Mouse (Mus musculus): ENCODE data around the gene Aldh3b3. TPM values are rescaled to one million over a fixed set of nuclear protein-coding genes. Genes with fewer than 3 reads are reported as not detected.
"Not testable (repeated sequence)": the region's sequence is repeated elsewhere in the genome, so short reads cannot be mapped to it uniquely, and the experiment has no call there.

Aldh3b3 gene
- polyA plus RNA-seq, 1 experiment from 2014 or later: not detected

GRCm38 (mm10) chr19:3942986-3943735 lies 15.3 kb upstream of the Aldh3b3 start:
- Histone ChIP-seq H3K4me2 (peak overlapping the region; percentile 26; the same call in 1 of the 2 replicates), H3K9ac (replicated peaks) (no peak overlapping the region), H3K4me3 (replicated peaks) (no peak overlapping the region), H3K27me3 (replicated peaks) (peaks cover 11% of the 10 kb centered on the region; the same call in 1 of the 2 replicates), H3K27ac (replicated peaks) (no peak overlapping the region), H3K4me1 (no peaks in the 10 kb centered on the region), H3K9me3 (replicated peaks) (no peaks in the 10 kb centered on the region), H3K36me3 (no peaks in the 10 kb centered on the region)
- WGBS: 23% methylated on average over 27 of the region's 27 CpGs
- no peak for ATAC-seq (ENCODE audit: low FRiP score)

- Histone ChIP-seq H3K4me3 (replicated peaks) (no peak overlapping the region), H3K9ac (replicated peaks) (no peak overlapping the region), H3K27ac (replicated peaks) (no peak overlapping the region), H3K4me1 (no peaks in the 10 kb centered on the region), H3K4me2 (no peak overlapping the region), H3K36me3 (no peaks in the 10 kb centered on the region), H3K27me3 (replicated peaks) (peaks cover 11% of the 10 kb centered on the region; the same call in 1 of the 2 replicates), H3K9me3 (replicated peaks) (no peaks in the 10 kb centered on the region)
- no peak for ATAC-seq (ENCODE audit: low FRiP score)
- 39% methylated on average over 10 of the region's 10 CpGs for WGBS
Observed at GRCm38 (mm10) chr19:3945872-3946564, 12.4 kb upstream of the Aldh3b3 start.

- Histone ChIP-seq H3K4me1 (no peaks in the 10 kb centered on the region), H3K27ac (replicated peaks) (no peak overlapping the region), H3K9ac (replicated peaks) (no peak overlapping the region), H3K9me3 (replicated peaks) (no peaks in the 10 kb centered on the region), H3K4me2 (no peak overlapping the region), H3K27me3 (replicated peaks) (peaks cover 11% of the 10 kb centered on the region; the same call in 1 of the 2 replicates), H3K36me3 (no peaks in the 10 kb centered on the region), H3K4me3 (replicated peaks) (no peak overlapping the region)
- peak; percentile 63 for ATAC-seq (ENCODE audit: low FRiP score)
- WGBS: 19% methylated on average over 2 of the region's 2 CpGs
Observed at GRCm38 (mm10) chr19:3946715-3947114, 11.7 kb upstream of the Aldh3b3 start.

GRCm38 (mm10) chr19:3947813-3948212 lies 10.6 kb upstream of the Aldh3b3 start:
- WGBS: 84% methylated on average over 3 of the region's 3 CpGs
- no peaks in the 10 kb centered on the region for H3K4me1 ChIP-seq
- no peaks in the 10 kb centered on the region for H3K9me3 ChIP-seq (replicated peaks)
- H3K4me2 ChIP-seq: no peak overlapping the region
- no peaks in the 10 kb centered on the region for H3K36me3 ChIP-seq
- no peak overlapping the region for H3K4me3 ChIP-seq (replicated peaks)
- no peak overlapping the region for H3K9ac ChIP-seq (replicated peaks)
- ATAC-seq (ENCODE audit: low FRiP score): no peak
- no peak overlapping the region for H3K27ac ChIP-seq (replicated peaks)
- peaks cover 11% of the 10 kb centered on the region; the same call in 1 of the 2 replicates for H3K27me3 ChIP-seq (replicated peaks)

GRCm38 (mm10) chr19:3948546-3948945 lies 9.9 kb upstream of the Aldh3b3 start:
- 69% methylated on average over 14 of the region's 14 CpGs for WGBS
- H3K27me3 ChIP-seq (replicated peaks): peaks cover 7% of the 10 kb centered on the region; the same call in 1 of the 2 replicates
- H3K27ac ChIP-seq (replicated peaks): no peak overlapping the region
- no peak for ATAC-seq (ENCODE audit: low FRiP score)
- no peak overlapping the region for H3K4me2 ChIP-seq
- no peaks in the 10 kb centered on the region for H3K9me3 ChIP-seq (replicated peaks)
- no peaks in the 10 kb centered on the region for H3K4me1 ChIP-seq
- no peaks in the 10 kb centered on the region for H3K36me3 ChIP-seq
- no peak overlapping the region for H3K4me3 ChIP-seq (replicated peaks)
- H3K9ac ChIP-seq (replicated peaks): no peak overlapping the region

GRCm38 (mm10) chr19:3950331-3950730 lies 8.1 kb upstream of the Aldh3b3 start:
- Histone ChIP-seq H3K36me3 (no peaks in the 10 kb centered on the region), H3K4me3 (replicated peaks) (no peak overlapping the region), H3K9me3 (replicated peaks) (no peaks in the 10 kb centered on the region), H3K9ac (replicated peaks) (no peak overlapping the region), H3K4me1 (no peaks in the 10 kb centered on the region), H3K27ac (replicated peaks) (no peak overlapping the region), H3K4me2 (no peak overlapping the region), H3K27me3 (replicated peaks) (no peaks in the 10 kb centered on the region)
- 81% methylated on average over 3 of the region's 3 CpGs for WGBS
- no peak for ATAC-seq (ENCODE audit: low FRiP score)

GRCm38 (mm10) chr19:3951461-3951860 lies 7.0 kb upstream of the Aldh3b3 start:
- Histone ChIP-seq H3K9me3 (replicated peaks) (no peaks in the 10 kb centered on the region), H3K9ac (replicated peaks) (no peak overlapping the region), H3K27ac (replicated peaks) (no peak overlapping the region), H3K4me3 (replicated peaks) (no peak overlapping the region), H3K27me3 (replicated peaks) (no peaks in the 10 kb centered on the region), H3K36me3 (no peaks in the 10 kb centered on the region), H3K4me1 (no peaks in the 10 kb centered on the region), H3K4me2 (no peak overlapping the region)
- ATAC-seq (ENCODE audit: low FRiP score): no peak

GRCm38 (mm10) chr19:3952099-3952498 lies 6.3 kb upstream of the Aldh3b3 start:
- H3K27me3 ChIP-seq (replicated peaks): no peaks in the 10 kb centered on the region
- ATAC-seq (ENCODE audit: low FRiP score): no peak
- no peaks in the 10 kb centered on the region for H3K36me3 ChIP-seq
- H3K4me1 ChIP-seq: no peaks in the 10 kb centered on the region
- WGBS: 60% methylated on average over 1 of the region's 1 CpGs
- H3K9me3 ChIP-seq (replicated peaks): no peaks in the 10 kb centered on the region
- H3K4me3 ChIP-seq (replicated peaks): no peak overlapping the region
- no peak overlapping the region for H3K27ac ChIP-seq (replicated peaks)
- H3K4me2 ChIP-seq: no peak overlapping the region
- no peak overlapping the region for H3K9ac ChIP-seq (replicated peaks)

GRCm38 (mm10) chr19:3955033-3955432 lies 3.4 kb upstream of the Aldh3b3 start:
- 89% methylated on average over 3 of the region's 3 CpGs for WGBS
- Histone ChIP-seq H3K27ac (replicated peaks) (no peak overlapping the region), H3K27me3 (replicated peaks) (no peaks in the 10 kb centered on the region), H3K9me3 (replicated peaks) (no peaks in the 10 kb centered on the region), H3K4me1 (no peaks in the 10 kb centered on the region), H3K9ac (replicated peaks) (no peak overlapping the region), H3K4me2 (no peak overlapping the region), H3K36me3 (no peaks in the 10 kb centered on the region), H3K4me3 (replicated peaks) (no peak overlapping the region)
- ATAC-seq (ENCODE audit: low FRiP score): no peak

GRCm38 (mm10) chr19:3955804-3956203 lies 2.6 kb upstream of the Aldh3b3 start:
- Histone ChIP-seq H3K4me2 (no peak overlapping the region), H3K9ac (replicated peaks) (no peak overlapping the region), H3K27me3 (replicated peaks) (no peaks in the 10 kb centered on the region), H3K4me3 (replicated peaks) (no peak overlapping the region), H3K4me1 (no peaks in the 10 kb centered on the region), H3K27ac (replicated peaks) (no peak overlapping the region), H3K36me3 (no peaks in the 10 kb centered on the region), H3K9me3 (replicated peaks) (no peaks in the 10 kb centered on the region)
- WGBS: 64% methylated on average over 4 of the region's 4 CpGs
- ATAC-seq (ENCODE audit: low FRiP score): no peak

- not testable (repeated sequence) for H3K27me3 ChIP-seq (replicated peaks); H3K9ac ChIP-seq (replicated peaks); H3K27ac ChIP-seq (replicated peaks); H3K36me3 ChIP-seq; H3K4me1 ChIP-seq; H3K4me2 ChIP-seq; ATAC-seq (ENCODE audit: low FRiP score); H3K9me3 ChIP-seq (replicated peaks); H3K4me3 ChIP-seq (replicated peaks)
- 77% methylated on average over 5 of the region's 5 CpGs for WGBS
Observed at GRCm38 (mm10) chr19:3957296-3958036, 979 bp upstream of the Aldh3b3 start.

- Histone ChIP-seq H3K4me3 (replicated peaks) (no peak overlapping the region), H3K27me3 (replicated peaks) (no peaks in the 10 kb centered on the region), H3K4me1 (no peaks in the 10 kb centered on the region), H3K36me3 (no peaks in the 10 kb centered on the region), H3K9me3 (replicated peaks) (no peaks in the 10 kb centered on the region), H3K27ac (replicated peaks) (no peak overlapping the region), H3K4me2 (no peak overlapping the region), H3K9ac (replicated peaks) (no peak overlapping the region)
- no peak for ATAC-seq (ENCODE audit: low FRiP score)
Observed at GRCm38 (mm10) chr19:3959030-3959429, 585 bp downstream of the Aldh3b3 start.

All from neural tube, embryonic 15.5 days (tissue).